Mouse (Mus musculus) megakaryocyte-erythroid progenitor cell, adult 5-6 weeks (primary cell): Measurements from ENCODE around the gene Shcbp1. TPM values are rescaled to one million over a fixed set of nuclear protein-coding genes. Genes with fewer than 3 reads are reported as not detected.
"Not testable (repeated sequence)": the region's sequence is repeated elsewhere in the genome, so short reads cannot be mapped to it uniquely, and the experiment has no call there.

ENCODE experiments used
- ATAC-seq: replicated peaks from 2 replicates; pipeline ENCODE4 v1.8.0; 2016; ENCODE audit warnings: mild to moderate bottlenecking, inconsistent platforms; ENCODE audit not compliant: severe bottlenecking, poor library complexity, low FRiP score, low TSS enrichment
- total RNA-seq, 2 experiments: library from RNA; stranded (forward) in 1 of 2; stranded (reverse) in 1 of 2; fragments of 200-1000, 215-1000 nt in 1 of 2; fragments of >200 nt in 1 of 2; fragmentation: Nextera tagmentation in 1 of 2; gene quantifications; 2 replicates each; pipeline ENCODE4 v1.2.3; 2014 to 2017

Shcbp1 gene
- total RNA-seq (2014; fragmentation: Nextera tagmentation), result 34.7 and 35.1 TPM in 2 replicates
- 38.5 and 105 TPM in 2 replicates for total RNA-seq (2017)

- peak; percentile 99 for ATAC-seq
Measured at GRCm38 (mm10) chr8:4779254-4780055, at the start of gene Shcbp1. Gene Shcbp1, minus strand, starts transcription at chr8:4779567.

- no peak for ATAC-seq
Measured at GRCm38 (mm10) chr8:4808831-4809230, 29.5 kb upstream of the Shcbp1 start.

DNA sequence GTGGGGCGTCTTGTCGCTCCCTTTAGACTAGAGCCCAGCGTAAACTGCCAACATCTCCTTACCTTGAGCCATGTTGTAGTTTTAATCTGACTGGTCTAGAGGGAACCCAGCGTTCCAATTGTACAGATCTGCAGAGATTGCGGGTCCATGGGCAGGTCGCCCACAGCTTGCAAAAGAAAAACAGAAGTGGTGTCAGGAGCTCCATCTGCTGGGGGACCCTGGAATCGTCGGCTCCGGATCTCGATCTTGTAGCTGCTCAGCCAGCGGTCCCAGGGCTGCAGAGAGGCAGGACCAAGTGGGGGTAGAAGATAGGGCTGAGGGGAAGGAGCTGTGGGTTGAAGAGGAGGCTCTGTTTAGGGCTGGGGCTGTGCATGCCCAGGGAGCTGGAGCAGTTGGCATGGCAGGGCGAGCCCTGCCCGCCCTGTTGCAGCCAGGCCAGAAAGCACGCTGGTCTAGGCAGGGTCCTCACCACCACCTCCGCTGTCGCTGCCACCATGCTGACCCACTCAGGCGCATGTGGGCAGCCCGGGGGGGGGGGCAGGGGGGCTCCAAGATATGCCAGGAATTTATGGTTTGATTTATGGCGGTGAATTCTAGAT is 21.3 kb upstream of the Shcbp1 start:
- peak; percentile 71 for ATAC-seq

DNA sequence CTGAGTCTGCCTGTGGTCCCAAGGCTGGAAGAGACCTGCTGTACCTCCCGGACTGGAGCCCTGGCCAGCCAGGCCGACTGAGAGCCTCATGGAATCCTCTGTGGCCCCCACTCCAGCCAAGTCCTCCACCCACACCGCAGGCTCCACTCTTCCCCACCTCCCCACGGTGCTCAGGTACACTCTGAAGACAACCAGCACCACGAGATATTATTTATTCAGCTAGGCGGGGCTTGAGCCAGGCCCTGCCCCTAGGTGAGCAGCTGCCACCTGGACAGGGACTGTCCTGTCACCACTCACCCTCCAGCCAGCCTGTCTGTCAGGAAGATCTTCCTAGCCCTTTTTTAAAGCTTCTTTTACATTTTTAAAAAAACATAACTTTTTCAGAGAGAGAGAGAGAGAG is 1.1 kb downstream of the Shcbp1 start:
- ATAC-seq, result peak; percentile 55

- no peak for ATAC-seq
Measured at GRCm38 (mm10) chr8:4764751-4765150, 14.6 kb downstream of the Shcbp1 start.

- peak; percentile 55; the same call in 1 of the 2 replicates for ATAC-seq
Measured at GRCm38 (mm10) chr8:4753048-4753447, 26.3 kb downstream of the Shcbp1 start.

DNA sequence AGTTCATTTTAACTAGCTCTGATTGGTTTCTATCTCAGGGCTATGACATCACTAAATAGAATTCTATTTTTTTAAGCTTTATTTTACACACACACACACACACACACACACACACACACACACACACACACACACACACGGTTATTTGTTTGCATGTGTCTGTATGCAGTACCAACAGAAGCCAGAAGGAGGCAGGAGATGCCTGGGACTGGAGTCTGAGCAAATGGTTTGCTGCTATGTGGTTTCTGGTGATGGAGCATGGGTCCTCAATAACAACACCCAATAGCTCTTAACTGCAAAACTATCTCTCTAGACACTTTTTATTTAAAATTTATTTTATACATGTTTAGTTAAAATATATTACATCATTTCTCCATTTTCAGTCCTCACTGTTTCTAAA is 48.4 kb downstream of the Shcbp1 start:
- ATAC-seq, result peak; percentile 85

DNA sequence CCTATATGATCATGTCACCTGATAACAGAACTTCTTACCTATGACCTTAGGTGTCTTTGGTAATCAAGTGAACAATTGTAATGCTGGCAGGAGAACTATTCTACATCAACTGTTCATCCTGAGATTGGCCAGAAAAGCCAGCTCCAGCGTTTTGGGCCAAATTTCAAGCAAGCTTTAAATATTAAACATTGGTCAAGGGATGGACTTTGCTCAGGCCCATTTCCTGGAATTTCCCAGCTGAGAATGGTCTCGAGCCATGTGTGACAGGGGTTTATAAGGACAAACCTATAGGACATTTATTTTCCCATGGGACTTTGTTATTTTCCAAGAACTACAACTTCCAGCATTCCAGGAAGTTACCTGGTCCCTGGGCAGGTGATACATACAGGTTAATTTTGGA is 63.8 kb downstream of the Shcbp1 start:
- ATAC-seq, result no peak

- ATAC-seq, result not testable (repeated sequence)
Measured at GRCm38 (mm10) chr8:4708346-4708745, 71.0 kb downstream of the Shcbp1 start.

DNA sequence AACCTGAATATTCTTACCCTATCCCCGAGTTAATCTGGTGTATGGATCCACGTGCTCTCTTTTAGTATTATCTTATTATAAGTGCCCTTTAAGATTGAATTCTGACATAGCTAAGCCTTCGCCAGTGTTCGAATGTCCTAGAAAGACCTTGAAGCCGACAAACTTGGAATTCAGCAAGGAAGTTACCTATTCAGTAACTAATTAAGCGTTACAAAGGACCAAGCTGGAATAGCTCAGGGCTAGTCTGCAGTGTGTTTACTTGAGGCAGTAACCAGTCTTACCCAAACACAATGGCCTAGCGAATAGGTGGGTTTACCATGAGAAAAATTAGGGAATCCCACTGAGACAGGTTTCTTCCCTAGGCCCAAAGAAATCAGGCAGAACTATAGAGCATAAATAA is 71.5 kb downstream of the Shcbp1 start:
- ATAC-seq, result not testable (repeated sequence)

DNA sequence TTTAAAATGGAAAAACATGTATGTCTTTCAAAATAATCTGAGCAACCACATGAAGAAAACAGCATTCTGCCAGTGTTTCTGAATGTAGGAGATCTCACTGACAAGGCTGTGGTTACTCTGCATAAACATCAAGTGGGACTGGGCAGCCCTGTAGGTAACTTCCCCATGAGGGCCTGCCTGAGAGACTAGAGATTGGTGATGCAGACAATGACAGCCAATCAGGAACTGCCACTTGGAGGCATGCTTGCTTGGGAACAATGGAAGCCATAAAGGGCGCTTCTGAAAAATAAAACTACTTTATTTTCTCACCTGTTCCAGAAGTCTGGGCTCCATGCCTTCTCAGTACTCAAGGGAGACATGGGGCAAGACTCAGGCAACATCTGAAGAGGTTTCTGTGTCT is 87.7 kb downstream of the Shcbp1 start:
- no peak for ATAC-seq

Other genes with a start within 250 kb of the Shcbp1 start
- 14.4 and 16.0 TPM in 2 replicates for gene Zfp958, start 166.4 kb downstream of the Shcbp1 start, total RNA-seq (2014; fragmentation: Nextera tagmentation)
- 12.3 and 12.5 TPM in 2 replicates for gene Zfp958, start 166.4 kb downstream of the Shcbp1 start, total RNA-seq (2017)